Mouse (Mus musculus): Measurements from ENCODE around the gene Pam16. TPM values are rescaled to one million over a fixed set of nuclear protein-coding genes. Genes with fewer than 3 reads are reported as not detected.

The Pam16 gene
- polyA plus RNA-seq, 1 experiment from 2014 or later: 161 TPM

GRCm38 (mm10) chr16:4654706-4655105 lies 29.9 kb upstream of the Pam16 start:
- Histone ChIP-seq H3K4me1 (replicated peaks) (peaks cover 17% of the 10 kb centered on the region), H3K9ac (no peak overlapping the region), H3K27me3 (no peaks in the 10 kb centered on the region), H3K27ac (replicated peaks) (no peak overlapping the region), H3K9me3 (no peaks in the 10 kb centered on the region), H3K4me3 (no peak overlapping the region), H3K36me3 (no peaks in the 10 kb centered on the region), H3K4me2 (no peak overlapping the region)
- WGBS: 76% methylated on average over 10 of the region's 10 CpGs
- no peak for ATAC-seq (ENCODE audit: low FRiP score, low read depth)

GRCm38 (mm10) chr16:4652707-4653416 lies 28.1 kb upstream of the Pam16 start:
- no peak overlapping the region for H3K9ac ChIP-seq
- H3K36me3 ChIP-seq: no peaks in the 10 kb centered on the region; the same call in 1 of the 2 replicates
- no peak overlapping the region for H3K4me3 ChIP-seq
- no peak for ATAC-seq (ENCODE audit: low FRiP score, low read depth)
- no peak overlapping the region for H3K4me2 ChIP-seq
- peaks cover 15% of the 10 kb centered on the region; the same call in 1 of the 2 replicates for H3K4me1 ChIP-seq (replicated peaks)
- no peaks in the 10 kb centered on the region for H3K9me3 ChIP-seq
- no peak overlapping the region for H3K27ac ChIP-seq (replicated peaks)
- no peaks in the 10 kb centered on the region for H3K27me3 ChIP-seq
- 75% methylated on average over 4 of the region's 4 CpGs for WGBS

- Histone ChIP-seq H3K4me3 (no peak overlapping the region), H3K4me2 (no peak overlapping the region), H3K36me3 (no peaks in the 10 kb centered on the region; the same call in 1 of the 2 replicates), H3K4me1 (replicated peaks) (peaks cover 27% of the 10 kb centered on the region), H3K27me3 (no peaks in the 10 kb centered on the region), H3K9ac (no peak overlapping the region), H3K9me3 (no peaks in the 10 kb centered on the region), H3K27ac (replicated peaks) (no peak overlapping the region)
- 82% methylated on average over 7 of the region's 7 CpGs for WGBS
- ATAC-seq (ENCODE audit: low FRiP score, low read depth): no peak
These were observed 26.8 kb upstream of the Pam16 start for GRCm38 (mm10) chr16:4651624-4652023.

- Histone ChIP-seq H3K36me3 (no peaks in the 10 kb centered on the region; the same call in 1 of the 2 replicates), H3K9me3 (no peaks in the 10 kb centered on the region), H3K27me3 (no peaks in the 10 kb centered on the region), H3K4me3 (no peak overlapping the region), H3K4me1 (replicated peaks) (peaks cover 32% of the 10 kb centered on the region), H3K9ac (no peak overlapping the region), H3K27ac (replicated peaks) (no peak overlapping the region), H3K4me2 (no peak overlapping the region)
- 81% methylated on average over 1 of the region's 1 CpGs for WGBS
- no peak for ATAC-seq (ENCODE audit: low FRiP score, low read depth)
These were observed 26.3 kb upstream of the Pam16 start for GRCm38 (mm10) chr16:4651081-4651480.

GRCm38 (mm10) chr16:4650161-4650560 lies 25.4 kb upstream of the Pam16 start:
- H3K27me3 ChIP-seq: no peaks in the 10 kb centered on the region
- no peak for ATAC-seq (ENCODE audit: low FRiP score, low read depth)
- no peak overlapping the region for H3K27ac ChIP-seq (replicated peaks)
- H3K4me2 ChIP-seq: no peak overlapping the region
- H3K9ac ChIP-seq: no peak overlapping the region
- H3K36me3 ChIP-seq: no peaks in the 10 kb centered on the region; the same call in 1 of the 2 replicates
- H3K4me1 ChIP-seq (replicated peaks): peaks cover 29% of the 10 kb centered on the region
- no peak overlapping the region for H3K4me3 ChIP-seq
- 90% methylated on average over 3 of the region's 3 CpGs for WGBS
- H3K9me3 ChIP-seq: no peaks in the 10 kb centered on the region

- Histone ChIP-seq H3K36me3 (no peaks in the 10 kb centered on the region; the same call in 1 of the 2 replicates), H3K4me1 (replicated peaks) (peaks cover 28% of the 10 kb centered on the region), H3K27me3 (no peaks in the 10 kb centered on the region), H3K9ac (no peak overlapping the region), H3K4me2 (no peak overlapping the region), H3K27ac (replicated peaks) (no peak overlapping the region), H3K4me3 (no peak overlapping the region), H3K9me3 (no peaks in the 10 kb centered on the region)
- ATAC-seq (ENCODE audit: low FRiP score, low read depth): no peak
- 87% methylated on average over 11 of the region's 11 CpGs for WGBS
These were observed 24.9 kb upstream of the Pam16 start for GRCm38 (mm10) chr16:4649692-4650091.

- ATAC-seq (ENCODE audit: low FRiP score, low read depth): no peak
- H3K4me2 ChIP-seq: no peak overlapping the region
- no peaks in the 10 kb centered on the region for H3K27me3 ChIP-seq
- H3K27ac ChIP-seq (replicated peaks): no peak overlapping the region
- H3K4me1 ChIP-seq (replicated peaks): peaks cover 31% of the 10 kb centered on the region
- no peaks in the 10 kb centered on the region for H3K9me3 ChIP-seq
- H3K36me3 ChIP-seq: no peaks in the 10 kb centered on the region; the same call in 1 of the 2 replicates
- no peak overlapping the region for H3K4me3 ChIP-seq
- H3K9ac ChIP-seq: no peak overlapping the region
- 80% methylated on average over 5 of the region's 5 CpGs for WGBS
These were observed 24.4 kb upstream of the Pam16 start for GRCm38 (mm10) chr16:4649211-4649610.

GRCm38 (mm10) chr16:4648416-4649023 lies 23.7 kb upstream of the Pam16 start:
- Histone ChIP-seq H3K27me3 (no peaks in the 10 kb centered on the region), H3K27ac (replicated peaks) (no peak overlapping the region), H3K36me3 (no peaks in the 10 kb centered on the region; the same call in 1 of the 2 replicates), H3K4me2 (no peak overlapping the region), H3K4me1 (replicated peaks) (peaks cover 38% of the 10 kb centered on the region), H3K4me3 (no peak overlapping the region), H3K9me3 (no peaks in the 10 kb centered on the region), H3K9ac (no peak overlapping the region)
- no peak for ATAC-seq (ENCODE audit: low FRiP score, low read depth)
- WGBS: 80% methylated on average over 28 of the region's 28 CpGs

GRCm38 (mm10) chr16:4647651-4648141 lies 22.9 kb upstream of the Pam16 start:
- peak overlapping the region; percentile 62; the same call in 1 of the 2 replicates for H3K27ac ChIP-seq (replicated peaks)
- H3K4me2 ChIP-seq: no peak overlapping the region
- H3K27me3 ChIP-seq: no peaks in the 10 kb centered on the region
- no peaks in the 10 kb centered on the region; the same call in 1 of the 2 replicates for H3K36me3 ChIP-seq
- H3K4me1 ChIP-seq (replicated peaks): peaks cover 45% of the 10 kb centered on the region
- ATAC-seq (ENCODE audit: low FRiP score, low read depth): no peak
- no peaks in the 10 kb centered on the region for H3K9me3 ChIP-seq
- H3K9ac ChIP-seq: no peak overlapping the region
- WGBS: 73% methylated on average over 13 of the region's 13 CpGs
- no peak overlapping the region for H3K4me3 ChIP-seq

GRCm38 (mm10) chr16:4646831-4647230 lies 22.0 kb upstream of the Pam16 start:
- WGBS: 73% methylated on average over 4 of the region's 4 CpGs
- Histone ChIP-seq H3K36me3 (no peaks in the 10 kb centered on the region; the same call in 1 of the 2 replicates), H3K4me1 (replicated peaks) (peaks cover 54% of the 10 kb centered on the region), H3K4me2 (no peak overlapping the region), H3K27ac (replicated peaks) (peak overlapping the region; percentile 62; the same call in 1 of the 2 replicates), H3K27me3 (no peaks in the 10 kb centered on the region), H3K9me3 (no peaks in the 10 kb centered on the region), H3K9ac (no peak overlapping the region), H3K4me3 (no peak overlapping the region)
- ATAC-seq (ENCODE audit: low FRiP score, low read depth): no peak

GRCm38 (mm10) chr16:4645867-4646266 lies 21.1 kb upstream of the Pam16 start:
- Histone ChIP-seq H3K27me3 (no peaks in the 10 kb centered on the region), H3K36me3 (no peaks in the 10 kb centered on the region; the same call in 1 of the 2 replicates), H3K4me3 (no peak overlapping the region), H3K9me3 (no peaks in the 10 kb centered on the region), H3K4me2 (no peak overlapping the region), H3K27ac (replicated peaks) (no peak overlapping the region), H3K4me1 (replicated peaks) (peaks cover 62% of the 10 kb centered on the region), H3K9ac (no peak overlapping the region)
- WGBS: 88% methylated on average over 4 of the region's 4 CpGs
- no peak for ATAC-seq (ENCODE audit: low FRiP score, low read depth)

- Histone ChIP-seq H3K27me3 (no peaks in the 10 kb centered on the region), H3K4me2 (no peak overlapping the region), H3K36me3 (no peaks in the 10 kb centered on the region; the same call in 1 of the 2 replicates), H3K4me1 (replicated peaks) (peaks cover 77% of the 10 kb centered on the region), H3K9ac (no peak overlapping the region), H3K27ac (replicated peaks) (no peak overlapping the region; the same call in 1 of the 2 replicates), H3K4me3 (no peak overlapping the region), H3K9me3 (no peaks in the 10 kb centered on the region)
- WGBS: 57% methylated on average over 11 of the region's 11 CpGs
- ATAC-seq (ENCODE audit: low FRiP score, low read depth): peak; percentile 58
These were observed 19.1 kb upstream of the Pam16 start for GRCm38 (mm10) chr16:4643670-4644419.
